Mouse (Mus musculus) midbrain, embryonic 11.5 days (tissue): Measurements from ENCODE around the gene BC016579. TPM values are rescaled to one million over a fixed set of nuclear protein-coding genes. Genes with fewer than 3 reads are reported as not detected.

Experiments
- ATAC-seq: fragments of 200-750 bp; cut with Nextera tagmentation; 2 replicates; pipeline ENCODE4 v1.8.0; 2017; ENCODE audit warnings: moderate TSS enrichment, moderate library complexity; ENCODE audit not compliant: low FRiP score
- DNase-seq: peaks from one replicate; pipeline ENCODE4 v3.0.0; 2015; ENCODE audit warnings: low spot score; ENCODE audit errors: missing footprints
- H3K27ac ChIP-seq: fragments of 300-500 bp; sonication (generic); 2 replicates; pipeline ENCODE4 v1.5.1; 2014; ENCODE audit warnings: low read depth, low read length
- H3K27me3 ChIP-seq: fragments of 300-500 bp; sonication (generic); 2 replicates; pipeline ENCODE4 v1.6.1; 2014; ENCODE audit warnings: mild to moderate bottlenecking, low read length, moderate library complexity, mixed read lengths; ENCODE audit not compliant: control insufficient read depth, insufficient read depth
- H3K36me3 ChIP-seq: fragments of 300-500 bp; sonication (generic); 2 replicates; pipeline ENCODE4 v1.6.1; 2014; ENCODE audit warnings: mild to moderate bottlenecking, low read length, moderate library complexity, mixed read lengths; ENCODE audit not compliant: control insufficient read depth, insufficient read depth
- H3K4me1 ChIP-seq: fragments of 300-500 bp; sonication (generic); 2 replicates; pipeline ENCODE4 v1.6.1; 2014; ENCODE audit warnings: low read length; ENCODE audit not compliant: control insufficient read depth, insufficient read depth
- H3K4me2 ChIP-seq: fragments of 300-500 bp; sonication (generic); 2 replicates; pipeline ENCODE4 v1.6.1; 2014; ENCODE audit warnings: mild to moderate bottlenecking, moderate library complexity
- H3K4me3 ChIP-seq: fragments of 300-500 bp; sonication (generic); 2 replicates; pipeline ENCODE4 v1.5.1; 2014; ENCODE audit warnings: low read depth, low read length
- H3K9ac ChIP-seq: fragments of 300-500 bp; sonication (generic); 2 replicates; pipeline ENCODE4 v1.6.1; 2014; ENCODE audit warnings: low read length
- H3K9me3 ChIP-seq: fragments of 300-500 bp; sonication (generic); 2 replicates; pipeline ENCODE4 v1.6.1; 2016; ENCODE audit warnings: low read length; ENCODE audit not compliant: control insufficient read depth
- WGBS: fragments of 180-500 bp; shearing (Covaris S2); extraction: QIAGEN DNeasy Blood & Tissue Kit; methylation state at CpG from one replicate; pipeline ENCODE4 v1.1.7; 2014; 5-methylcytosine and 5-hydroxymethylcytosine counted together
- polyA plus RNA-seq: library from polyadenylated mRNA; unstranded; fragments of >200 nt; fragmentation: Nextera tagmentation; extraction: Ambion mirVana; gene quantifications from 2 replicates; pipeline ENCODE4 v1.2.1, GENCODE M21; 2014

BC016579 gene
- polyA plus RNA-seq, 1 experiment from 2014 or later, result 0.08 TPM

DNA sequence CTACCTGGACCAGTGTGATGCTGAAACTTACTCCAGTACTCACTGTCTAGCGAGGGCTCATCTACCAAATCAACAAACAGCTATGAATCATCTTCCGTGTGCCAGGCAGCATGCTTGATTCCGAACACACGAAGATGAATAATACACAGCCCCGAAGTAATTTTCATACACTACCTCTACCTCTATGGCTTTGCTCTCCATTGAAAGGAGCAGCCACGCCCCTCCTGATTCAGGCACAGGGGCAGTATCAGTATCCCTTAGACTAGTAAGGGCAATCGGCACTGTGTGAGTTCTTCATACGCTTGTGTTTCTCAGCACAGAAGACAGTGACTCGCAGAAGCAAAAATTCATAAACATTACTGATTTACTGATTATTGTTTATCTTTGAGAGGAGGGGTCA is 597 bp upstream of the BC016579 start:
- no peak overlapping the region for H3K4me3 ChIP-seq

GRCm38 (mm10) chr16:45653009-45653933 is 597 bp downstream of the BC016579 start:
- no peaks in the 10 kb centered on the region for H3K9me3 ChIP-seq

More for the DNA sequence above, 597 bp upstream of the BC016579 start:
- ATAC-seq (no peak), DNase-seq (peak; percentile 65)
- Histone ChIP-seq H3K9me3 (no peaks in the 10 kb centered on the region), H3K36me3 (no peaks in the 10 kb centered on the region), H3K9ac (no peak overlapping the region), H3K4me2 (no peak overlapping the region), H3K4me1 (peaks cover 2% of the 10 kb centered on the region; the same call in 1 of the 2 replicates), H3K27ac (no peak overlapping the region), H3K27me3 (peaks cover 8% of the 10 kb centered on the region; the same call in 1 of the 2 replicates)
- WGBS, result 56% methylated on average over 9 of the region's 9 CpGs

DNA sequence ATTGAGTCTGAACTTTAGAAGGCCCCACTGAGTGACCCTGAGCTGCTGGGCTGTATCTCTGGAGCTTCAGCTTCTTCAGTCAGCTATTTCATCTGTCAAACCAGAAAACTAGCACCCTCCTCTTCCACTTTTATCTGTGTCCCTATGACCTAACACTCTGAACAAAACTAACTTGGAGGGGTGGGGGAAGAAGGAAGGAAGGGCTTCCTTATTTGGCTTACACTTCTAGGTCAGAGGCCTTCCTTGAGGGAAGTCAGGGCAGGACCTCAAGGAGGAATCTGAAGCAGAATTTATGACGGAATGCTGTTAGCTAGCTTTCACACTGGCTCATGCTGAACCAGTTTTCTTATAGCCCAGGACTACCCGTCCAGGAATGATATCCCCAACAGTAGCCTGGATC is 2.4 kb downstream of the BC016579 start:
- Histone ChIP-seq H3K36me3 (no peaks in the 10 kb centered on the region), H3K27ac (no peak overlapping the region), H3K4me3 (no peak overlapping the region), H3K4me1 (peaks cover 2% of the 10 kb centered on the region; the same call in 1 of the 2 replicates), H3K9ac (no peak overlapping the region), H3K9me3 (no peaks in the 10 kb centered on the region), H3K27me3 (peaks cover 8% of the 10 kb centered on the region; the same call in 1 of the 2 replicates), H3K4me2 (no peak overlapping the region)
- WGBS, result 63% methylated on average over 2 of the region's 2 CpGs
- DNase-seq, result peak; percentile 26
- no peak for ATAC-seq

More at GRCm38 (mm10) chr16:45653009-45653933, 597 bp downstream of the BC016579 start:
- peak; percentile 82 for DNase-seq
- Histone ChIP-seq H3K36me3 (no peaks in the 10 kb centered on the region), H3K4me1 (peaks cover 2% of the 10 kb centered on the region; the same call in 1 of the 2 replicates), H3K27ac (no peak overlapping the region), H3K27me3 (peaks cover 8% of the 10 kb centered on the region; the same call in 1 of the 2 replicates), H3K4me2 (peak overlapping the region; percentile 40), H3K9ac (no peak overlapping the region), H3K4me3 (peak overlapping the region; percentile 14; the same call in 1 of the 2 replicates)
- no peak for ATAC-seq
- 14% methylated on average over 17 of the region's 17 CpGs for WGBS

DNA sequence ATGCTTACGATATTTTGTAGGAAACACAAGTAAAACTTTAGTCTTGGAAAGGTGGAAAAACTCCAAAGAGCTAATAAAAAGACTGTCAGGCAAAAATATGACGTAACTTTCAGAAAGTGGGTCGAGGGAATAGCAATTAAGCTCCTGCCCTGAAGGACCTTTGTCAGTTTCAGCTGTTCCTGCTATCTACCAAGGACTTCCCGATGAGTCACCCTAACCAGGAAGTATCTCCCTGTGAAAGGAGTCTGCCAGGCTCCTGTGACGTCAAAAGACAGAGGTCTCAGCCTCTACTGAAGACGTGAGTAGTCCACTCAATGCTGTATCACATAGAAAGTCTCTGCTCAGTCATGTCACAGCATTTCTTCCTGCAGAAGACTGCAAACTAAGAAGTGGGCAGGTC is 9.5 kb downstream of the BC016579 start:
- Histone ChIP-seq H3K9ac (no peak overlapping the region), H3K27ac (no peak overlapping the region), H3K36me3 (no peaks in the 10 kb centered on the region), H3K4me1 (no peaks in the 10 kb centered on the region), H3K4me2 (no peak overlapping the region), H3K9me3 (no peaks in the 10 kb centered on the region), H3K4me3 (no peak overlapping the region), H3K27me3 (no peaks in the 10 kb centered on the region)
- DNase-seq, result peak; percentile 12
- 78% methylated on average over 6 of the region's 6 CpGs for WGBS
- no peak for ATAC-seq

DNA sequence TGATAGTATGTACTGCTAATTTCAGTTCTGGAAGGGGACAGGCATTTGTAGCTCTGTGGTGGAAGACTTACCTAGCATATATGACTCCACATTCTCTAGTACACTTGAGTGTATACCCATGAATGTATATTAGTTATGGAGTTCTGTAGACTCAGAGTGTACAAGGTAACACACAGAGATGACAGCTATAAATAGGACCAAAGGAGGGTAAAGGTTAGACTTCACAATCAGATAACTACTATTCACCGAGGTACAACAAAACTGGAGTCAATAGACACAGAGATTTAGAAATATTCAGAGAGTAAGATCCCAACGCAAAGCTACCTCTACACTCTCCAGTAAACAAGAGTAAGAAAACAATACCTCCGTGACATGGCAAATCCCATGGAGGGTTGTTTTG is 9.9 kb downstream of the BC016579 start:
- no peaks in the 10 kb centered on the region for H3K27me3 ChIP-seq
- no peak overlapping the region for H3K27ac ChIP-seq
- ATAC-seq (no peak), DNase-seq (no peak)
- WGBS, result 93% methylated on average over 3 of the region's 3 CpGs
- no peaks in the 10 kb centered on the region for H3K36me3 ChIP-seq
- no peak overlapping the region for H3K4me2 ChIP-seq
- H3K9me3 ChIP-seq, result no peaks in the 10 kb centered on the region
- H3K4me1 ChIP-seq, result no peaks in the 10 kb centered on the region
- no peak overlapping the region for H3K4me3 ChIP-seq
- H3K9ac ChIP-seq, result no peak overlapping the region

GRCm38 (mm10) chr16:45641301-45641700 is 12.6 kb downstream of the BC016579 start:
- DNase-seq (no peak), ATAC-seq (no peak)
- Histone ChIP-seq H3K4me1 (no peaks in the 10 kb centered on the region), H3K9ac (no peak overlapping the region), H3K4me3 (no peak overlapping the region), H3K4me2 (no peak overlapping the region), H3K27ac (no peak overlapping the region), H3K36me3 (no peaks in the 10 kb centered on the region), H3K9me3 (no peaks in the 10 kb centered on the region), H3K27me3 (no peaks in the 10 kb centered on the region)
- WGBS, result 76% methylated on average over 3 of the region's 3 CpGs

DNA sequence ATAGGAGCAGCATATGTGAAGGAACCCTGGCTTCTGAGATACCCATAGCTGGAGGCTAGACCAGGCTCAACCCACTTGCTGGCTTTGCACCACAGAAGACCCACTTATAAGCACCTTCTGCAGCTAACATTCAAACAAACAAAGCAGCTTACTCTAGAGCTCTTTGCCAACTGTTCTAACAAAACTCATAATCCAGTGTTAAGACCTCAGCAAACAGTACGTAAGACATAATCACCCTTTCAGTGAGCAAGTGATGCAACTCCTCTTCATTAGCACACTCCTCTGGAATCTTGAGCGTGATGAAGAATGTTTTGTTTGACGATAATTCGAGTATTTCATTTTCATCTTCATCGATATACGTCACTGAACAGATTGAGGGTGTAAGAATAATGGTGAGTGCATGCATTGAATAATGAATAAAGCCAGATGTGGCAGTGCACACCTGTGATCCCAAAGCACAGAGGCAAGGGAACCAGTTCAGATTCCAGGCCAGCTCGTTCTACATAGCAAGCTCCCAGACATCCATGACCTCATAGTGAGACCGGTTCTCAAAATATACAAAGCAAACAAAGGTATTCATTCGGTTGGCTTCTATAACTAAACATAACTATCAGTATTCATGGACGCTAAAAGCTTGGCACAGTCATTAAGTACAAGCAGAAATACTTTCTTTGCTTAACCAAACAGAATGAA is 13.7 kb downstream of the BC016579 start:
- Histone ChIP-seq H3K4me3 (no peak overlapping the region), H3K9ac (no peak overlapping the region), H3K36me3 (no peaks in the 10 kb centered on the region), H3K27ac (no peak overlapping the region), H3K4me1 (no peaks in the 10 kb centered on the region), H3K9me3 (no peaks in the 10 kb centered on the region), H3K4me2 (no peak overlapping the region), H3K27me3 (no peaks in the 10 kb centered on the region)
- DNase-seq (no peak), ATAC-seq (no peak)
- WGBS, result 83% methylated on average over 10 of the region's 10 CpGs

DNA sequence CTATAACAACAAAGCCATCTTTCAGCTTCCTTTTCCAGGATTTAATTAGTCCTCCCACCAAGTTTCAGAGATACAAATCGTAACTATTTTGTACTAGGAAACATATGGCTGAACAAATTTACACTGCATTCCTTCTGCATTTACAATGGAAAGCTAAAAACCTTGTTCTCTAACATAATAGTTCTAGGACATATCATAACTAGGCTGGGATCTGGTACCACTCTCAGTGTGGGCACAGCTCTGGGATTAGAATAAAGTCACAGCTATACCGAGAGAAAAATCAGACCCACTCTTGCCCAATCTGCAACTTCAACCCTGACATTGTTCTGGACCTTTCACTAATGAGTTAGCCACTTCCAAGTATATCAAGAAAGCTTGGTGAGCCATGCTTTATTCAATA is 18.0 kb downstream of the BC016579 start:
- DNase-seq, result no peak
- Histone ChIP-seq H3K36me3 (no peaks in the 10 kb centered on the region), H3K4me2 (no peak overlapping the region), H3K9me3 (no peaks in the 10 kb centered on the region), H3K4me1 (no peaks in the 10 kb centered on the region), H3K27ac (no peak overlapping the region), H3K27me3 (no peaks in the 10 kb centered on the region), H3K9ac (no peak overlapping the region), H3K4me3 (no peak overlapping the region)
- ATAC-seq, result no peak
- 92% methylated on average over 2 of the region's 2 CpGs for WGBS

DNA sequence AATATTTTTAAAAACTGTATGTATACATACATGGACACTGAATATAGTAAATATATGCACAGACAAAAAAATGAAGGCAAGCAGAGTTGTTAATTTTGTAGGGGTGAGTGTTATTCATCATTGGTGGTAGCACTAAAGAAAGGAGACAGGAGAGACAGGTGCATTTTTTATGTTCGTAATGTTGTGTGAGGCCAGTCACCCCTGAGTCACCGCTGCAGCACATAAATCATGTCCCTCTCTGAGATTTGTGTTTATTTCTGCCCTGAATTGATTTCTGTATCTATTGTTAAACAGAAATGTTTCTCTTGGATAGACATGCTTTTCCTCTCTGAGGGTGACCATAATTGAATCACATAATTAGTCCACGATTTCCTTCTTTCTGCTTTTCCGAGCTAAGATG is 21.4 kb downstream of the BC016579 start:
- Histone ChIP-seq H3K27ac (no peak overlapping the region), H3K27me3 (no peaks in the 10 kb centered on the region), H3K4me3 (no peak overlapping the region), H3K36me3 (no peaks in the 10 kb centered on the region), H3K9ac (no peak overlapping the region), H3K9me3 (no peaks in the 10 kb centered on the region), H3K4me2 (no peak overlapping the region), H3K4me1 (no peaks in the 10 kb centered on the region)
- DNase-seq (no peak), ATAC-seq (no peak)
- 90% methylated on average over 4 of the region's 4 CpGs for WGBS
